Mouse (Mus musculus): Measurements from ENCODE around the gene Pck2.

Pck2 gene

DNA sequence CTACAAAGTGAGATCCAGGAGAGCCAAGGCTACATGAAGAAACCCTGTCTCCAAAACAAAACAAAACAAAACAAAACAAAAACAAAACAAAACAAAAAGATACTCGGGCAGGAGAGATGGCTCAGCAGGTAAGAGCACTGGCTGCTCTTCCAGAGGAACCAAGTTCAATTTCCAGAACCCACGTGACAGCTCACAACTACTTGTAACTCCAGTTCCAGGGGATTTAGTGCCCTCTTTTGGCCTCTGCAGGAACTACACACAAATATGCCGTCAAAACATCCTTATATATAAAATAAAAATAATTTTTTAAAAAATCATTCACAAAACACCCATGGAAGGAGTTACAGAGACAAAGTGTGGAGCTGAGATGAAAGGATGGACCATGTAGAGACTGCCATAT, 12.1 kb upstream of the Pck2 start:
- DNase-seq (ENCODE audit: low read depth, low spot score) = peak; percentile 29

DNA sequence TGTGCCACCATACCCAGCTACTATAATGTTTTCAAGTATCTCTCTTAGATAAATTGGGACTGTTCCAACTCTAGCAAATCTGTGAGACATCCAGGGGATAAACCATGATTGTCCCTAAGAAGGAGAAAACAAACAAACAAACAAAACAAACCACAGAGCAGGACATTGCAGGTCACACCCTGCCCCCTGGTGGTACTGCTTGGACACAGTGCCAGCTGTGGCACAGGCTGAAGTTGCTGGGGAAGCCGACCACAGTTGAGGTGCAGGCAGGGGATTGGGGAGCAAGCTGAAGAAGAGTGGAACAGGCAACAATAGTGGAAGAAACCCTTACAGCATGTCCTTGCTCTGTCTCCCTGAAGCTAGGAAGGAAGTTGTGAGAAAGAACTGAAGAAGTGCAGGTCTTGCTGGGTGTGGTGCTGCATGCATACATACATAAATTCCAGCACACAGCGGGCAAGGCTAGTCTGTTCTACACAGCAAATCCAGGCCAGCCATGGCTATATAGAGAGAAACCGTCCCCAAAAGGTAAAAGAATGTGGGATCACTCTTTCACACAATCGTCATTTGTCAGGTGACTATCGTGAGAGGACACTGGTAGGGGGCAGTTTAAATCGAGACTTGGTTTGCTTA, 3.8 kb upstream of the Pck2 start:
- no peak for DNase-seq (ENCODE audit: low read depth, low spot score)

DNA sequence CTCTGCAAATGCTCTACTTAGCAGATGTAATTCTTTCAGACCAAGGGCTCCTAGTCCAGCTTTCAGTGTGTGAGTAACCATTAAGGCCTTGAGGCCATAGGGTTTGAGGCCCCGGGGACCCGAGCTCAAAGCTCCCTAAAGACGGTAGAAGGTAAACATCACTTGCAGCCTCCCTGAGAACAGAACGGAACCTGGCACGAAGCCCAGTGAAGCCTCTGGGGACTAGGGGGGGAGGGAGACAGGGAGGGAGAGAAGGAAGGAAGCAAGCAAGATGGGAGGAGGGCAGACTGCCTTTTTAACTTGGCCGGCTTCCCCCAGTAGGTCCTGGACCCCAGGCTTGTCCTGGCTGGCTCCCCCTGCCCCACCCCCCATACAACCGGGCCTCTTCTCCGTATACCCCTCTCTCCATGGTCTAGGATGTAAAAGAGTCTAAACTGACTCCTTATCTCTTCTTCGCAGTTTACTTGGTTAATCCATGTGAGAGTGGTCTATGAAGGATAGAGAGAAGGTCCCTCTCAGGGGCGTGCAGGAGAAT, 788 bp downstream of the Pck2 start:
- DNase-seq (ENCODE audit: low read depth, low spot score) = peak; percentile 77

DNA sequence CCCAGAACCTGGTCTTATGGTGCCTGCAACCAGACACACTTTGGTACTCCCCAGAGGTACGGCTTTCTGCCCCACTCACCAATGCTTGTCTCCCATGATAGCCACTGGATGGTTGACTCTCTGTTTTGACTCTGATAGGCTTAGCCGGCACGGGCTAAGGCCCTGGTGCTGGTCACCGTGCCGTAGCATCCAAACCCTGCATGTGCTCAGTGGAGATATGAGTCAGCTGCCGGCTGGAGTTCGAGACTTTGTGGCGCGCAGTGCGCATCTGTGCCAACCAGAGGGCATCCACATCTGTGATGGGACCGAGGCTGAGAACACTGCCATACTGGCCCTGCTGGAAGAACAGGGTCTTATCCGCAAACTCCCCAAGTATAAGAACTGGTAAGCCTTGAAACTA, 2.2 kb downstream of the Pck2 start:
- DNase-seq (ENCODE audit: low read depth, low spot score) = no peak

DNA sequence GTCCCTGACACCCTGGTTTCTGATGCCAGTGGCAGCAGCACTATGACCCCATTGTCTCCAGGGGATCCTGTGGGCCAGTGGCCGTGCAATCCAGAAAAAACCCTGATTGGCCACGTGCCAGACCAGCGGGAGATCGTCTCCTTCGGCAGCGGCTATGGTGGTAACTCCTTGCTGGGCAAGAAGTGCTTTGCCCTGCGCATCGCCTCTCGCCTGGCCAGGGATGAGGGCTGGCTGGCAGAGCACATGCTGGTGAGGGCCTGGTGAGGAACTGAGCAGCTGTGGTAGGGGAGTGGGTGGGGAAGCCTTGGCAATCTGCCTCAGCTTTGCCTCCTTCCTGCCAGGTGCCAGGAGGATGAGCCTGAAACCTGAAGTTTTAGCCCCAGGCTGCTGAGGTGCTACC, 4.3 kb downstream of the Pck2 start:
- no peak for DNase-seq (ENCODE audit: low read depth, low spot score)

DNA sequence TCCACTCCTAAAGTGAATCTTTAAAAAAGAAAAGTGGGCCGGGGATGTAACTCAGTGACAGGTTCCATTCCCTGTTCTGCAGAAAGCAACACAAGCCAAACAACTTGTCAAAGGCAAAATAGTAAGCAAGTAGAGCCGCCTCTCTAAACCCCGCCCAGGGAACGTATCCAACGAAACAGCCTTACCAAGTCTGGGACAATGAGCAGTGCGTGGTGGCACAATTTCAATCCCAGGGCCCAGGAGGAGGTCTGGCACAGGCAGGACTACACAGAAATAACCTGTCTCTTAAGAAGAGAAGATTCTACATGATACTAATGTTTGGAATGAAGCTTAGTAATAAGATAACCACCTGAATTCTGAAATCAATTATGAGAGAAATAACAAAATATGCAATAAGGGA, 10.1 kb downstream of the Pck2 start:
- no peak for DNase-seq (ENCODE audit: low read depth, low spot score)

DNA sequence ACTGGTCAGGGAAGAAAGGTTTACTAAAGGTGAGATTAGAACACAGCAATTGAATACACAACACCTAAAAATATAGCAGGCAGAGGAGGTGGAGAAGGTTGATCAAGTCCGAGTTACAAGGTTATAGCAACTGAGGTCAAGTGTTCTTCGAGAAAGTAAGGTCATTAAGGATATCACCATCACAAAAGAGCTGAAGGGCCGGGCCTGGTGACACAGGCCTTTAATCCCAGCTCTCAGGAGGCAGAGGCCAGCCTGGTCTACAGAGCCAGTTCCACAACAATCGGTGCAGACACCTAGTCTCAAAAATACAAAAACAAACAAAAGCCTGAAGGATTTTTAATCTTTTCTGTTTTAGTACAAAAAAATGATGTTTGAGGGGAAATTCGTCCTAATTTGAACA, 11.3 kb downstream of the Pck2 start:
- DNase-seq (ENCODE audit: low read depth, low spot score) = no peak

DNA sequence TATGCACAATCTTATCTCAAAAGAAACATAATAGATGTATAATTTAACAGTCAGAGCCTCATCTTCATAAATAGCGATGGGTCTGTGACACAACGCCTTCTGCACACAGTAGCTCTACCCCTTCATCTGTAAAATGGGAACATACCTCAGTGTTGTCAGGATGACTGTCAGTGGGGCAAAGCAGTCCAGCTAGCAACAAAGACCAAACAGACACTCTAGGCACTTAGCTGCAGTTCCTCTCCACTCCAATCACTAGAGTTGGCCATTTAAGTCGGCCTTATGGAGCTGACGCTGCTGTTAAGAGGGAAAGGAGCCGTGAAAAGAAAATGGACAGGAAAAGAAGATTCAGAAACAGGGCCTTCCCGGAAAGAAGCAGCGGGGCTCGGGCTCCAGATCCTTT, 11.7 kb downstream of the Pck2 start:
- DNase-seq (ENCODE audit: low read depth, low spot score) = no peak

DNA sequence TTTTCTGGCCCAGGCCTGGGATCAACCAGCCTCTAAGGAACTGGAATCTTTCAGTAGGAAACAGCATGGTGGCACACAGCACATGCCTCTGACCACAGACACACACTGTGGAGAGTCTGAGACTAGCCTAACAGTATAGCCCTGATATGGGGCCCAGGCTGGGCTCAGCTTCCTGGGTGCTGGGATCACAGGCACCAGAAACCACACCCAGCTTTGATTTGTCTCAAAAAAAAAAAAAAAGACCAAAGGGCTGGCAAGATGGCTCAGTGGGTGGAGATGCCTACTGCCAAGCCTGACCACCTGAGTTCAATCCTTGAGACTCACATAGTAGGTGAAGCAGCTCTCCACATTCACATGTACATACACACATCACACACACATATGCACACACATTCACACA, 14.6 kb downstream of the Pck2 start:
- no peak for DNase-seq (ENCODE audit: low read depth, low spot score)

DNA sequence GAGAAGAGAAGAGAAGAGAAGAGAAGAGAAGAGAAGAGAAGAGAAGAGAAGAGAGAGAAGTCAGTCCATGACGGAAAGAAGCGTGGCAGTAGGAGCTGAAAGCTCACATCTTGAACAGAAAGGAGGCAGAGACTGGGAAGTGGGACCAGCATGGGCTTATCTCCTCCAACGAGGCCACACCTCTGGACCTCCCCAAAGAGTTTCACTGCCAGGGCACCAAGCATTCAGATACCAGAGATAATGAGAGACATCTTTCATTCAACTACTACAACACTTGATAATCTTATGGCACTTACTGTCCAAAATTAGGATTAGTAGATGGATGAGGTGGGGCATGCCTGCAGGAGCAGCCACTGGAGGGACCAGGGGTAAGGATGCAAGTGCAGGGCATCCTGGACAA, 15.7 kb downstream of the Pck2 start:
- DNase-seq (ENCODE audit: low read depth, low spot score) = no peak

GRCm38 (mm10) chr14:55557003-55557402, 16.9 kb downstream of the Pck2 start:
- DNase-seq (ENCODE audit: low read depth, low spot score) = peak; percentile 78

- no peak for DNase-seq (ENCODE audit: low read depth, low spot score)
Observed at GRCm38 (mm10) chr14:55557587-55557986, 17.5 kb downstream of the Pck2 start.

- DNase-seq (ENCODE audit: low read depth, low spot score) = no peak
Observed at GRCm38 (mm10) chr14:55558740-55559448, 18.8 kb downstream of the Pck2 start.

- peak; percentile 95 for DNase-seq (ENCODE audit: low read depth, low spot score)
Observed at GRCm38 (mm10) chr14:55559799-55560201, 19.7 kb downstream of the Pck2 start, which contains the start of gene Dcaf11. Dcaf11 (plus strand) TSS chr14:55560006.

- DNase-seq (ENCODE audit: low read depth, low spot score) = peak; percentile 99
Observed at GRCm38 (mm10) chr14:55560202-55561073, 20.4 kb downstream of the Pck2 start, which contains the start of gene A730061H03Rik. A730061H03Rik (minus strand) TSS chr14:55560406.

DNA sequence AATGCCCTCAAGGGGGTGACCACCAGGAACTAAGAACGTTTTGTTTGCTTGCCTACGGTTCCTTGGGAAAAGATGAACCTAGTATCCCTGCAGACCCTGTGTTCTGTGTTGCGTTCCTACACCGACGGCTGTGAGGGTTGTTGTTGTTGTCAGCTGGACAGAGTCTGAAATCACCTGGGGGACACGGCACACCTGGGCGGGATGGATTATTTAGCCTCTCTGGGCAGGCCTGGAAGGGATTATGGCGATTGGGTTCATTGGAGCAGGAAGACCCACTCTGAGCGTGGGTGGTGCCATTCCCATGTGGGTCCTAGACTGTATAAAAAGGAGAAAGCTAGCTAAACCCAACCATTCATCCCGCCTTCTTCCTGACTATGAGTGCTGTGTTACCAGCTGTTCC, 21.8 kb downstream of the Pck2 start:
- no peak for DNase-seq (ENCODE audit: low read depth, low spot score)

DNA sequence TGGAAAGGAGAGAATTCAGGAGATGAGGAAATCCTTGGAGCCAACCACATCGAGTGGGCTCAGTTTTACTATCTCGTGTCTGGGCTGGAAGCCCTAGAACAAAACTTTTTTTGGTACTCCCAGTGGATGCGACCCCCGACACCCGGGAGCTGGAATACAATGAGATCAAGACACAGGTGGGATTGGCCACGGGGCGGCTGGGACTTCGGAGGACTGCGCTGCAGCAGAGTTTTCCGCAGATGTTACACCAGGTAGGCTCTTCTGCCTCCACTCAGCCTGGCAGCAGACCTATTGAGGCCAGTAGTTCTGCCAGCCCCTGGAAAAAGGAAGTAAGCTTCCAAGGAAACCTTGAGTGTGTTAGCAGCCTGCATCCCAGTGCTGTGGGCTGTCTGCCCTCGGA, 23.2 kb downstream of the Pck2 start:
- no peak for DNase-seq (ENCODE audit: low read depth, low spot score)

DNA sequence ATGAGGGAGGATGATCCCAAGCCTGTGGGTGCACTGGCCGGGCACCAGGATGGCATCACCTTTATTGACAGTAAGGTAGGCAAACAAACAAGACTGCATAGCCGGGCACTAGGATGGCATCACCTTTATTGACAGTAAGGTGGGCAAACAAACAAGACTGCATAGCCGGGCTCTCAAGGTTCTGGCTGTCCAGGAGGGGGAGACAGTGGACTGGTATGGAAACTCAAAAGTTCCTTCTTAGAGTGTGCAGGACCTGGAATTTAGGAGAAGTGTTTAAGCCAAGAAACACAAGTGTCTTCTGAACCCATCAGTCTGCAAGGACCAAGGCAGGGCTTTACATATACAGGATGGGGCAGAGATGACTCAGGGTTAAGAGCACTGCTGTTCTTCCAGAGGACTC, 25.7 kb downstream of the Pck2 start:
- no peak for DNase-seq (ENCODE audit: low read depth, low spot score)

DNA sequence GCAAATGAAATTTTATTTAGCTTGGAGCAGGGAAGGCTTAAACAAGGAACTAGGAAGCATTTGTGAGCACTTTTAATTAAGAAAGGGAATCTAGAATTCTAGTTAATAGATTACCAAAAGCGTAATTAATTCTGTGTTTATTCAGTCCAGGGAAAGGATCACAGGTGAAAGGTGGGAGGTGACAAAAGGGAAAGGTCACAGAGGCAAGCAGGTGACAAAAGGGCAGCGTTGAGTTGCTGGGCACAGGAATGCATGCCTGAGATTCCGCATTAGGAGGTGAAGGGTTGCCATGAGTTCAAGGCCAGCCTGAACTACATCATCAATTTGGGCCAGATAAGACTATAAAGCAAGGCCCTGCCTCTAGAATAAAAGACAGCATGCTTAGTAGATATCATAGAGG, 27.4 kb downstream of the Pck2 start:
- no peak for DNase-seq (ENCODE audit: low read depth, low spot score)

DNA sequence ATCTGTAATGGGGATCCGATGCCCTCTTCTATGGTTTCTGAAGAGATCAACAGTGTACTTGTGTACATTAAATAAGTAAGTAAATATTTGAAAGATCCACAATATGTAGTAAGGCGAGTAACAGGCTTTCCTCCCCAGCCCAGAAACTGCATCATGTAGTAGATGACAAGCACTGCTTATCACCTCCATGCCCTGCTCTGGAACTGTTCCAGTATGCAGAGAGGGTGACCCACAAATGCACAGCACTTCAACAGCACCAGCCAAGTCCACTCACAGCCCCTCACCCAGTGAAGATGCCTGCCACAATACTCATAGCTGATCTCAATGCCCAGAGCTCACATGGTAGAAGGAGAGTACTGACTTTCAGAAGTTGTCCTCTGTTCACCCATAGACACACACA, 30.5 kb downstream of the Pck2 start:
- no peak for DNase-seq (ENCODE audit: low read depth, low spot score)

DNA sequence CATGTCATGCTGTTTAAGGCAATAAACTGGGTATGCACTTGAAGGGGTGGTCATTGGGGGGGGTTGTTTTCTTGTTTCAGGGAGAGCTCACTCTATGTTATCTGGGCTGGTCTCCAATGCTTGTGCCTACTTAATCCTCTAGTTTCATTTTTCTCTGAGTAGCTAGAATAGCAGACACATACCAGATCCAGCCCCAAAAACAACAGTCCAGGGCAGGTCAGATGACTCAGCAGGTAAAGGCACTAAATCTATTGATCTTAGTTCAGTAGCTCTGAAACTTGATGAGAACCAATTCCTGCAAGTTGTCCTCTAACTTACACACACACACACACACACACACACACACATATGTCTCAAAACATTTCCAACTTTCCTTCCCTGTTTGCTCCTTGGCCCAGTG, 31.7 kb downstream of the Pck2 start:
- DNase-seq (ENCODE audit: low read depth, low spot score) = no peak

- DNase-seq (ENCODE audit: low read depth, low spot score) = peak; percentile 94
Observed at GRCm38 (mm10) chr14:55575302-55575701, 35.2 kb downstream of the Pck2 start, which contains the start of gene Fitm1. Fitm1 (plus strand) TSS chr14:55575617.
